Mouse (Mus musculus) erythroblast, embryonic 14.5 days (primary cell): ENCODE results near the gene Lamtor3.

Source experiments
- GATA1 ChIP-seq: IDR thresholded peaks from 2 replicates; pipeline ENCODE4 v1.6.1; 2012; ENCODE audit warnings: low read length, inconsistent platforms, mixed read lengths
- TAL1 ChIP-seq: IDR thresholded peaks from 3 replicates; pipeline ENCODE4 v1.6.1; 2012; ENCODE audit warnings: low read length, inconsistent platforms, mixed read lengths

GRCm38 (mm10) chr3:137951819-137952218, 33.5 kb downstream of the Lamtor3 start:
- peak; percentile 50; the same call in 2 of the 3 replicates for TF ChIP-seq TAL1
- no peak for TF ChIP-seq GATA1
